Mouse (Mus musculus) kidney, postnatal 0 days (tissue): ENCODE measurements at regions not wholly inside any gene's neighbourhood (a gene's known extent, or its start where the extent isn't known, plus 50 kb on each side); places are given as distances from the start of the nearest gene placed in this dataset.
A peak's percentile ranks its signal among the peaks of the same experiment; 100 is the strongest.

Experiments
- ATAC-seq: fragments of 200-750 bp; cut with Nextera tagmentation; replicated peaks from 2 replicates; pipeline ENCODE4 v1.8.0; 2017; ENCODE audit warnings: low read depth, moderate number of reproducible peaks, moderate TSS enrichment, moderate library complexity; ENCODE audit not compliant: low FRiP score
- DNase-seq: peaks from one replicate; pipeline ENCODE4 v3.0.0-alpha.2; 2016; ENCODE audit warnings: low spot score
- H3K27ac ChIP-seq: fragments of 300-500 bp; sonication (generic); 2 replicates; pipeline ENCODE4 v1.5.1; 2014; ENCODE audit warnings: mild to moderate bottlenecking
- H3K27me3 ChIP-seq: fragments of 300-500 bp; sonication (generic); 2 replicates; pipeline ENCODE4 v1.6.1; 2014; ENCODE audit warnings: low read length, mixed read lengths; ENCODE audit not compliant: insufficient read depth
- H3K36me3 ChIP-seq: fragments of 300-500 bp; sonication (generic); 2 replicates; pipeline ENCODE4 v1.6.1; 2014; ENCODE audit warnings: low read length, mixed read lengths; ENCODE audit not compliant: insufficient read depth
- H3K4me1 ChIP-seq: fragments of 300-500 bp; sonication (generic); replicated peaks from 2 replicates; pipeline ENCODE4 v1.6.1; 2014; ENCODE audit warnings: antibody characterized with exemption, low read length, mixed read lengths; ENCODE audit not compliant: insufficient read depth
- H3K4me2 ChIP-seq: fragments of 300-500 bp; sonication (generic); 2 replicates; pipeline ENCODE4 v1.6.1; 2014; ENCODE audit warnings: mild to moderate bottlenecking, low read length, moderate library complexity, mixed read lengths
- H3K4me3 ChIP-seq: fragments of 300-500 bp; sonication (generic); replicated peaks from 2 replicates; pipeline ENCODE4 v1.5.1; 2014; ENCODE audit warnings: low read depth, low read length
- H3K9ac ChIP-seq: fragments of 300-500 bp; sonication (generic); 2 replicates; pipeline ENCODE4 v1.6.1; 2014; ENCODE audit warnings: low read depth, low read length
- H3K9me3 ChIP-seq: fragments of 300-500 bp; sonication (generic); replicated peaks from 2 replicates; pipeline ENCODE4 v1.6.1; 2016; ENCODE audit warnings: low read length, inconsistent platforms, mixed read lengths
- CTCF ChIP-seq: IDR thresholded peaks from 2 replicates; pipeline ENCODE4 v1.5.1; 2016; ENCODE audit warnings: antibody characterized with exemption, low read depth, mild to moderate bottlenecking, moderate library complexity
- WGBS: fragments of 180-500 bp; shearing (Covaris S2); extraction: QIAGEN DNeasy Blood & Tissue Kit; methylation state at CpG from one replicate; pipeline ENCODE4 v1.1.7; 2014; 5-methylcytosine and 5-hydroxymethylcytosine counted together

- Histone ChIP-seq H3K27me3 (no peaks in the 10 kb centered on the region), H3K4me1 (no peaks in the 10 kb centered on the region), H3K9ac (no peak overlapping the region), H3K36me3 (no peaks in the 10 kb centered on the region), H3K27ac (no peak overlapping the region), H3K4me3 (no peak overlapping the region), H3K4me2 (no peak overlapping the region), H3K9me3 (no peaks in the 10 kb centered on the region)
- TF ChIP-seq CTCF = no peak
- no peak for ATAC-seq
- no peak for DNase-seq
- WGBS = 34% methylated on average over 3 of the region's 3 CpGs
Observed at GRCm38 (mm10) chr10:113034356-113034755, 105.6 kb upstream of the Atxn7l3b start.

- no peak for ATAC-seq
- Histone ChIP-seq H3K36me3 (no peaks in the 10 kb centered on the region), H3K27ac (no peak overlapping the region), H3K4me2 (no peak overlapping the region), H3K9me3 (no peaks in the 10 kb centered on the region), H3K9ac (no peak overlapping the region), H3K4me3 (no peak overlapping the region), H3K27me3 (no peaks in the 10 kb centered on the region), H3K4me1 (no peaks in the 10 kb centered on the region)
- 85% methylated on average over 4 of the region's 4 CpGs for WGBS
- no peak for TF ChIP-seq CTCF
- DNase-seq = no peak
Observed at GRCm38 (mm10) chr10:113032870-113033269, 104.1 kb upstream of the Atxn7l3b start.

GRCm38 (mm10) chr10:113027300-113027699 is 98.5 kb upstream of the Atxn7l3b start:
- H3K4me1 ChIP-seq = no peaks in the 10 kb centered on the region
- no peaks in the 10 kb centered on the region for H3K36me3 ChIP-seq
- no peak overlapping the region for H3K4me3 ChIP-seq
- peak; percentile 73 for TF ChIP-seq CTCF
- no peak overlapping the region for H3K9ac ChIP-seq
- no peaks in the 10 kb centered on the region for H3K27me3 ChIP-seq
- WGBS = 15% methylated on average over 5 of the region's 5 CpGs
- no peak overlapping the region for H3K4me2 ChIP-seq
- H3K9me3 ChIP-seq = no peaks in the 10 kb centered on the region
- DNase-seq = peak; percentile 70
- no peak for ATAC-seq
- no peak overlapping the region for H3K27ac ChIP-seq

- 84% methylated on average over 1 of the region's 1 CpGs for WGBS
- Histone ChIP-seq H3K36me3 (no peaks in the 10 kb centered on the region), H3K4me1 (no peaks in the 10 kb centered on the region), H3K4me2 (no peak overlapping the region), H3K4me3 (no peak overlapping the region), H3K27me3 (no peaks in the 10 kb centered on the region), H3K9ac (no peak overlapping the region), H3K9me3 (no peaks in the 10 kb centered on the region), H3K27ac (no peak overlapping the region)
- ATAC-seq (no peak), DNase-seq (no peak)
- no peak for TF ChIP-seq CTCF
Observed at GRCm38 (mm10) chr10:113024633-113025032, 95.8 kb upstream of the Atxn7l3b start.

- TF ChIP-seq CTCF = no peak
Observed at GRCm38 (mm10) chr10:113009124-113009523, 80.3 kb upstream of the Atxn7l3b start.

GRCm38 (mm10) chr10:112990720-112991119 is 61.9 kb upstream of the Atxn7l3b start:
- Histone ChIP-seq H3K9me3 (no peaks in the 10 kb centered on the region), H3K36me3 (no peaks in the 10 kb centered on the region), H3K9ac (no peak overlapping the region), H3K27me3 (no peaks in the 10 kb centered on the region), H3K4me1 (no peaks in the 10 kb centered on the region), H3K27ac (no peak overlapping the region), H3K4me3 (no peak overlapping the region), H3K4me2 (no peak overlapping the region)
- no peak for DNase-seq
- WGBS = 70% methylated on average over 4 of the region's 4 CpGs
- ATAC-seq = no peak
- TF ChIP-seq CTCF = no peak

More at GRCm38 (mm10) chr10:113009124-113009523, 80.3 kb upstream of the Atxn7l3b start:
- Histone ChIP-seq H3K4me3 (no peak overlapping the region), H3K27me3 (no peaks in the 10 kb centered on the region), H3K36me3 (no peaks in the 10 kb centered on the region), H3K9ac (no peak overlapping the region), H3K27ac (no peak overlapping the region), H3K4me1 (no peaks in the 10 kb centered on the region), H3K4me2 (no peak overlapping the region), H3K9me3 (no peaks in the 10 kb centered on the region)
- ATAC-seq = no peak
- DNase-seq = no peak
- WGBS = 46% methylated on average over 3 of the region's 3 CpGs

GRCm38 (mm10) chr10:112982697-112983096 is 53.9 kb upstream of the Atxn7l3b start:
- no peaks in the 10 kb centered on the region for H3K4me1 ChIP-seq
- no peaks in the 10 kb centered on the region for H3K36me3 ChIP-seq
- no peak overlapping the region for H3K4me2 ChIP-seq
- H3K9me3 ChIP-seq = no peaks in the 10 kb centered on the region
- DNase-seq (no peak), ATAC-seq (no peak)
- H3K9ac ChIP-seq = no peak overlapping the region
- TF ChIP-seq CTCF = no peak
- no peak overlapping the region for H3K4me3 ChIP-seq
- 94% methylated on average over 1 of the region's 1 CpGs for WGBS
- no peak overlapping the region for H3K27ac ChIP-seq
- no peaks in the 10 kb centered on the region for H3K27me3 ChIP-seq
